Mouse (Mus musculus) CH12F3 (cell line): Measurements from ENCODE around the gene Hivep2.

Source experiments
- in situ Hi-C: fragments of 300-500 bp; cut with MboI; formaldehyde crosslinking; loops from 2 replicates; pipeline ENCODE4 v1.14.3; 2020; ENCODE audit warnings: low sequenced_read_pairs

The Hivep2 gene

GRCm38 (mm10) chr10:14200310-14200709 is 234.4 kb downstream of the Hivep2 start:
- in situ Hi-C loops = no loop called here
